Mouse (Mus musculus) spleen, adult 2 months (tissue): ENCODE measurements around the gene Gm20388. TPM values are rescaled to one million over a fixed set of nuclear protein-coding genes. Genes with fewer than 3 reads are reported as not detected.

ENCODE experiments used
- DNase-seq, 2 experiments: peaks; one replicate each; pipeline versions ENCODE4 v3.0.0 to v3.0.0-alpha.2; 2012 to 2021; ENCODE audit warnings: low spot score in 2 of 2, low read depth in 1 of 2
- H3K27ac ChIP-seq: fragments of 200-500 bp; 2 replicates; pipeline ENCODE4 v1.5.1; 2012; ENCODE audit warnings: low read length, inconsistent platforms; ENCODE audit not compliant: insufficient read depth
- H3K27me3 ChIP-seq: fragments of 200-500 bp; 2 replicates; pipeline ENCODE4 v1.6.1; 2012; ENCODE audit warnings: mild to moderate bottlenecking, moderate library complexity, low read length, inconsistent platforms; ENCODE audit not compliant: control insufficient read depth, insufficient read depth
- H3K36me3 ChIP-seq: fragments of 200-500 bp; 2 replicates; pipeline ENCODE4 v1.6.1; 2012; ENCODE audit warnings: mild to moderate bottlenecking, low read length, inconsistent platforms; ENCODE audit not compliant: control insufficient read depth, insufficient read depth
- H3K4me1 ChIP-seq: fragments of 200-500 bp; 2 replicates; pipeline ENCODE4 v1.6.1; 2011; ENCODE audit warnings: inconsistent platforms; ENCODE audit not compliant: control insufficient read depth, insufficient read depth, insufficient read length
- H3K4me3 ChIP-seq: fragments of 200-500 bp; 2 replicates; pipeline ENCODE4 v1.5.1; 2011; ENCODE audit warnings: mild to moderate bottlenecking, inconsistent platforms; ENCODE audit not compliant: insufficient read depth, insufficient read length; ENCODE audit errors: extremely low read depth
- CTCF ChIP-seq: fragments of 200-500 bp; IDR thresholded peaks from 2 replicates; pipeline ENCODE4 v1.5.1; 2011; ENCODE audit warnings: mild to moderate bottlenecking, inconsistent platforms; ENCODE audit not compliant: insufficient read depth, insufficient read length, insufficient replicate concordance; ENCODE audit errors: extremely low read depth
- POLR2A ChIP-seq: fragments of 200-500 bp; IDR thresholded peaks from 2 replicates; pipeline ENCODE4 v1.6.1; 2011; ENCODE audit warnings: low read depth, low read length, inconsistent platforms
- WGBS: fragments of 180-500 bp; shearing (Covaris S2); methylation state at CpG from one replicate; pipeline ENCODE4 v1.1.7; 2018; 5-methylcytosine and 5-hydroxymethylcytosine counted together
- polyA plus RNA-seq: library from polyadenylated mRNA; depleted of rRNA; stranded (reverse); fragments of >200 nt; gene quantifications from 2 replicates; pipeline ENCODE4 v1.2.3, GENCODE M21; 2012

The Gm20388 gene
- polyA plus RNA-seq, 1 experiment = 26.1 TPM

DNA sequence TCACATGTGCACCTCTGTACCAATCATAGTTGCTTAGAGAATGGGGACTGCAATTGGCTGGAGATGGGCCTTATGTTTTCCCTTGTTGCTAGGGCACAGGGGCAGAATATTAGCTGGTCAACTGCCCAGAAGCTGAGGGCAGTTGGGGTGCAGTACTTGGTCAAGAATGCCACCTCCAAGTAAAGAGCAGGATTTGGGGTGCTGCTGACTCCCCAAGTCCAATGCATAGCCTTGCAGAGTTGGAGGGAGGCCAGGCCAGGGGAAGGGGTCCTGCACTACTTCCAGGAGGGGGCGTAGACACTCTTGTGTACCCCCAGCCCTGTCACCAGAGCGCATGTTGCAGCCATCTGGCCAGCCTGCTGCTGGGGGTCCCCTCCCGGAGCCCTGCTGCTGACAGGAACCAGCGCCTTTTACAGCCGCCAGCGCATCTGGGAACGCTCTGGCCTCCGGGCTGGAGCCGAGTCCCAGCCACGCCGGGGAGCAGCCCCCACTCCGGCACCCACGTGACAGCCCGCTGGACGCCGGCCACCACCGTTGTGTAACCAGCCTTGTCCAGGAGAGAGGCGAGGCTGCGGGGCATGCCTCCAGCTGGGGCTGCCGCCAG lies 280.3 kb downstream of the Gm20388 start:
- peak in 1 of 2 experiments; percentile 15 for DNase-seq
- peak overlapping the region; percentile 19; the same call in 1 of the 2 replicates for H3K27ac ChIP-seq
- no peaks in the 10 kb centered on the region for H3K27me3 ChIP-seq
- H3K4me3 ChIP-seq = no peak overlapping the region
- 68% methylated on average over 20 of the region's 20 CpGs for WGBS
- H3K36me3 ChIP-seq = no peaks in the 10 kb centered on the region
- H3K4me1 ChIP-seq = no peaks in the 10 kb centered on the region; the same call in 1 of the 2 replicates
- no peak for TF ChIP-seq POLR2A
- no peak for TF ChIP-seq CTCF

DNA sequence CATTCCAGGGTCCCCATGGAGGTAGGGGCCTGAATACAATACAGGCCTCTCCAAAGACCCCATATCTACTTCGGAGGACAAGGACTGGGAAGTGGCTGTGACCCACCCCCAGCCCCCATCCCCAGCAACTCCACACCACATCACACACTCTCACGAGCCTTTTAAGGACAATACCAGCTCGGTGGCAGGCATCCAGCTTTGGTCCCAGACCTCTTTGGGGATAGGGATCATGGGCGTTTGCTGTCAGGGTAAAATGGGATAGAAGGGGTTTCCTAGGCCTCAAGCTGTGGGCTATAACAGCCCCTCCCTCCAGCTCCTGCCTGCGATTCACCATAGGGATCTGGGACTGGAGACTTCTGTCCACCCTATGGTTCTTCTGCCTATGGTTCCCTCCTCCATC lies 281.0 kb downstream of the Gm20388 start:
- Histone ChIP-seq H3K27me3 (no peaks in the 10 kb centered on the region), H3K27ac (no peak overlapping the region), H3K4me1 (no peaks in the 10 kb centered on the region; the same call in 1 of the 2 replicates), H3K36me3 (no peaks in the 10 kb centered on the region), H3K4me3 (no peak overlapping the region)
- no peak for TF ChIP-seq CTCF
- TF ChIP-seq POLR2A = no peak
- WGBS = 85% methylated on average over 5 of the region's 5 CpGs
- DNase-seq = no peak

DNA sequence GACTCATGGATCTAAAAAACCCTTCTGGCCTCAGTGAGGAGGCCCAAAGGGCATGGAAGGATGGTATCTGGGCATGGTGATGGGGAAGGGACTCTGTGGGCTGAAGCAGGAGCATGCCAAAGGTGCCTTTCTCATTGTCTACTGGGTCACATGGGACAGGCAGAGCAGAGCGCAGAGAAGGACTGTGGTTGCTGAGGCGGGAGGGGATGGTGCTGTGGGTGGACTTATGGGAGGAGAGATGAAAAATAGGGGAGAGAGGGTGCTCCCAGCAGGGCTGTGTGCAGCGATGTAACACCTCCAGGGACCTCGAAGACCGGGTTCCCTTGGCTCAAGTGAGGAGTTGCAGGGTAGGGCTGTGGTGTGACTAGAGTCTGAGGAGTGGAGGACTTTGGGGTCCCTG lies 281.5 kb downstream of the Gm20388 start:
- H3K27ac ChIP-seq = no peak overlapping the region
- TF ChIP-seq CTCF (no peak), POLR2A (no peak)
- DNase-seq = no peak
- H3K4me1 ChIP-seq = no peaks in the 10 kb centered on the region; the same call in 1 of the 2 replicates
- no peaks in the 10 kb centered on the region for H3K36me3 ChIP-seq
- H3K27me3 ChIP-seq = no peaks in the 10 kb centered on the region
- WGBS = 94% methylated on average over 5 of the region's 5 CpGs
- no peak overlapping the region for H3K4me3 ChIP-seq

DNA sequence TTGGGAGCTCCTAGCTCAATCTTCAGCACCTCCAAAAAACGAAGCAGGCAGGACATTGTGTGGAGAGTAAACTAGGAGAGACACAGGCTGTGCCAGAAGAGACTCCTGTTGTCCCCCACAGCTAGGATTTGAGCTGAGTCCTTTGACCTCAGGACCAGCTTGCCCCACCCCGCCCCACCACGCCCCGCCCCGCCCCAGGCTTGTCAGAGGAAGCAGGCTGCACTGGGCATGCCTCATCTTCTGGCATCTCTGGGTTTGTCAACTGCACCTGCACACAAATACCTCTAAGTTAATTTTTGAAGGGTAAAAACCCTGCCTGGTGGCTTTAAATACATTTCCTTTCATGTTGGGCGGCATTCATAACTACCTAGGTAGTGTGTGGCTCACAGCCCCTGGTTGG lies 290.7 kb downstream of the Gm20388 start:
- TF ChIP-seq POLR2A = no peak
- no peak for TF ChIP-seq CTCF
- Histone ChIP-seq H3K4me1 (no peaks in the 10 kb centered on the region), H3K4me3 (no peak overlapping the region), H3K27ac (no peak overlapping the region), H3K36me3 (no peaks in the 10 kb centered on the region), H3K27me3 (no peaks in the 10 kb centered on the region)
- WGBS = 62% methylated on average over 6 of the region's 6 CpGs
- no peak for DNase-seq

DNA sequence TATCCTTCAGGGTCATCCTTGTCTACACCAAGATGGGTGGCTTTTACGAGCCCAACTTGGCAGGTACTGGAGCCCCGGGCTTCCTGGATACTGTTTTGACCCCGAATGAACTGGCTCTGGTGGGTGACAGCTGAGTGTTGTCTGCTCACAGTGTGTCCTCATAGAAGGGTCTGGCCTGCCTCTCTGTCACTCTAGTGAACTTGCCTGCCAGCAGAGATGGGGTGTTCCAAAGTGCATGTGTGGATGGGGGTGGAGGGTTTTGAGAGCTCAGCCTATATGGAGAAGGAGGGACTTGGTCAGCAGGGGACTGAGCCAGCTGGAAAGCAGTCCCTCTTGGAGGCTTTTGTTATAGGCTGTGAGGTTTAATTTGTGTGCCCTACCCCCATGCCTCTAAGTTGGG lies 291.9 kb downstream of the Gm20388 start:
- no peak for DNase-seq
- no peak overlapping the region for H3K27ac ChIP-seq
- no peak for TF ChIP-seq POLR2A
- TF ChIP-seq CTCF = no peak
- WGBS = 60% methylated on average over 3 of the region's 3 CpGs
- H3K27me3 ChIP-seq = no peaks in the 10 kb centered on the region
- H3K4me3 ChIP-seq = no peak overlapping the region
- no peaks in the 10 kb centered on the region for H3K36me3 ChIP-seq
- H3K4me1 ChIP-seq = no peaks in the 10 kb centered on the region

DNA sequence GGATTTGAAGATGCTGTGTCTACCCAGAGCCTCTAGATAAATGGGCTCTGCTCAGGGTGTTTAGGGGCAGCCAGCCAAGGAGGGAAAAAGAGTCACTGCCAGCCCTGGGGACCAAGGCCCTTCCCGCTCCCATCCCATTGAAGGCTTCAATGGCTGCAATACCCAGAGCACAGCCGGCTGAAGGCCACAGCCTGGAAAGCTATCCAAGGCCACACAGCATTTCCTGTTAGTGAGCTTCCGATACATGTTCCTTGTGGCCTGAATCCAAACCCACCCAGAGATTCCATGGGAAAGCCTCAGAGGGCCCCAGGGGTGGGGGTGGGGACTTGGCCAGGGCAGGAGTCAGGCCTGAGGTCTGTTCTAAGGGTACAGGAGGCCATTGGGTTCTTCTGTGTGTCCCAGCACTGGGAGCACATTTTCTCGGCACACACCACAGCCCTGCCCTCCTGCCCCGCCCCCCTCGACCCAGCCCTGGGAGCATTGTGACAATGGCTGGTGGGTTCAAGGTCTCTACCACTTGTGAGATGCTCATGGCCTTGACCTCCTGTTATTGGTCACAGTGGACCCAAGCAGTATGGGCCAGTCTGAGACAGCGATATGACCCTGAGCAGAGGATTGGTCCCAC lies 294.2 kb downstream of the Gm20388 start:
- no peak for TF ChIP-seq POLR2A
- TF ChIP-seq CTCF = no peak
- Histone ChIP-seq H3K4me1 (no peaks in the 10 kb centered on the region), H3K4me3 (no peak overlapping the region), H3K36me3 (no peaks in the 10 kb centered on the region), H3K27me3 (no peaks in the 10 kb centered on the region), H3K27ac (no peak overlapping the region)
- DNase-seq = no peak
- whole genome bisulfite sequencing = 81% methylated on average over 7 of the region's 7 CpGs

DNA sequence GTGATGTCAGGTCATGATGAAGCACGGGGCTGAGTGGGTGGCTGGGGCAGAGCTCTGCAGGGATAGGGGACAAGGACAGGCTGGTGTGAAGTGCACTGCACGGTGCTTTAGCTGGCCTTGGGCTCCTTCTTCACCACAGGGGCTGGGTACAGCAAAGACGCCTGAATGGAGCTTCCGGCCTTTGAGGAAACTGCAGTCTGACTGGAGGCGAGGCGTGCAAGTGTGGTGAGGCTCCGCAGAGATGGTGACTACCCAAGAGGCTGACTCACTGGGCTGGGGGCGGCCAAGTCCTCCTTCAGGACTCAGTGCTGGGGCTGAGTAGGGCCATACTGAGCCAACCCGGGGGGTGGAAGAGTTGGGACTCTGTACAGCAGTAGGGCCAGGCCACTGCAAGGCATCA lies 295.3 kb downstream of the Gm20388 start:
- WGBS = 49% methylated on average over 9 of the region's 9 CpGs
- no peak for DNase-seq
- Histone ChIP-seq H3K36me3 (no peaks in the 10 kb centered on the region), H3K4me1 (no peaks in the 10 kb centered on the region), H3K27me3 (no peaks in the 10 kb centered on the region), H3K4me3 (no peak overlapping the region), H3K27ac (no peak overlapping the region)
- TF ChIP-seq POLR2A (no peak), CTCF (no peak)
